Mouse (Mus musculus) layer of hippocampus, postnatal 36 days (tissue): ENCODE results near the gene Metrnl. TPM values are rescaled to one million over a fixed set of nuclear protein-coding genes. Genes with fewer than 3 reads are reported as not detected.
A peak's percentile ranks its signal among the peaks of the same experiment; 100 is the strongest.

Source experiments
- DNase-seq, 2 experiments: peaks; one replicate each; pipeline ENCODE4 v3.0.0; 2022
- total RNA-seq, 2 experiments: library from RNA; stranded (reverse); gene quantifications; 2 replicates each; pipeline ENCODE4 v1.2.3; 2021

Gene Metrnl
- total RNA-seq, 2 experiments from 2014 or later = 9.2 to 10.2 TPM

DNA sequence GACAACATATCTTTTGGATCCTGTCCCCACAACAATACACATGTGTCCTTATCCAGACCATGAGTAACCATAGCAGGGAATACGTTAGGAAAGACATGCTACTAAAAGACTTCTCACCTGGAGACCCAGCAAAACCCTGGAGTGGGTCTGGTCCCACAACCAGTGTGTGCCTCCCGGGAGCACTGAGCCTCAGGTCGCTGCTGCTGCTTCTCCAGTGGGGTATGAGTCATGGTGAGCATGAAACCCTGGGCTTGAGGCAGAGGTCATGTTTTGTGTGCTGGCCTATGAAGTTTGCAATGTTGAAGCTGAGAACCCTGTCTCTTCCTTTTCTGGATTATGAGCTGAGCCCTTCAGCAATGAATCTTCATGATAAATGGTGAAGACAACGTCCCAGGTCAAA, 15.3 kb upstream of the Metrnl start:
- DNase-seq = no peak

DNA sequence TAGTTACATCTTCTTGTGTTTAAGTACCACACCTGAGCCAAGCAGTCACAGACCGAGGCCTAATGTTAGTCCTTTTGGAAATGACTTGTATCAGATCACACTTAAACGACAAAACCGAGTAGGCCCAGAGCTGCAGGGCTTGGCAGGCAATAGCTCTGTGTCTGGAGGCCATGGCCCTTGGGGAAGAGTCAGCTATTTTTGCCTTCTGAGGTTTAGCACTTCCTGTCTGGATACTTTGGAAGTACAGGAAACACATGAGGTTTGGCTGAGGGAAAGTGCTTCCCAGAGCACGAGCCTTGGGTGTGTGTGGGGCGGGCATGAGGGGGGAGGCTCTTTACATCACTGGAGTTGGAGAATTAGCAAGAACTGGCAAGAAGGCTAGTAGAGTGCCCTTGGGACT, 14.7 kb upstream of the Metrnl start:
- no peak for DNase-seq

DNA sequence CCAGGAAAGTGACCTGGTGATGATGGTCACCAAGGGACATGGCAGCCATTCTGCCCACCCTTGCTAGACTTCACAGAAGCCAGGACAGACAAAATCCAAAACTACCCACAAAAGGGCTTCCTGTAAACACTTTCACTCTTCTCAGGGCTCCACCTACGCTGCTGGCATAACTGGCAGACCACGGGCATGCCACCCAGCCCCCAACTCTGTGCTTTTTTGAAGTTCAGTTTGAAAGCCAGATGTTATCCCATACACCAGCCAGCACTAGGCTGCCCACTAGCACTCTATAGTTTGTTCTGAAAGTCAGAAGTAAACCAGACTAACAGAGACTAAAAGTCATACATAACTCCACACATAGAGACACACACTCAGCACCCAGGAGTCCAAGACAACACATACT, 13.3 kb upstream of the Metrnl start:
- no peak for DNase-seq

DNA sequence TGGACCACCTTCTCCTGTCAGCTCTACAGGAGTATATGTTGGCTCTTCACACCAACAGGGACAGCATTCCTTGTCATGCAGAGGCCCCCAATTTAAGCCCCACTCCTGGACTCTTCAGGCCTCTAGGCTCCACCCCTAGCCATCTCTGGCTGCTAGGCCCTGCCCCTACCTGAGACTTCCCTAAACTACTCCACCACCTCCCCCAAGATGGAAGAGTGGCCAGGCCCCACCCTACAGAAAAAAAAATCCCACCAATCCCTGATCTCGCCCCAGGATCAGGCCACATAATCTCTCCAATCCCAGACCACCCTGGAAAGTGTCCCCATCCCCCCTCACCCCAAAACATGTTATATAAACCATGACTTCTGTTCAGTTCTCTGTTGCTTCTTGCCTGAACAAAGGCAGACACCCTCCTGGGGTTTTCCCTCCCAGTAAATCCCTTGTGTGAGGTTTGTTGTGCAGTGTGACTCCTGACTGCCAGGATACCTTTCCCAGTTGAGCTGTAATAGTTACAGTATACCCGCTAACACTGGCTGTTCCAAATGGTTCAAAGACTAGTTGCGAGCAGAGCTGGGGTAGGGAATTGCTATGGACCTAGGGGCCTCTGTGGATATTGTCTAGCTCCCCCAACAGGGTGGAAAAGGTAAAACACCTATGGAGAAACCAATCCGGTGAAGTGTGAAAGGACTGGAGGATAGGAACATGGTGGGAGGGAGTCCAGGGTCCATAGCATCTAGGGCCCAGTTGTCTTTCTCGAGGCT, 5.9 kb upstream of the Metrnl start:
- no peak for DNase-seq

DNA sequence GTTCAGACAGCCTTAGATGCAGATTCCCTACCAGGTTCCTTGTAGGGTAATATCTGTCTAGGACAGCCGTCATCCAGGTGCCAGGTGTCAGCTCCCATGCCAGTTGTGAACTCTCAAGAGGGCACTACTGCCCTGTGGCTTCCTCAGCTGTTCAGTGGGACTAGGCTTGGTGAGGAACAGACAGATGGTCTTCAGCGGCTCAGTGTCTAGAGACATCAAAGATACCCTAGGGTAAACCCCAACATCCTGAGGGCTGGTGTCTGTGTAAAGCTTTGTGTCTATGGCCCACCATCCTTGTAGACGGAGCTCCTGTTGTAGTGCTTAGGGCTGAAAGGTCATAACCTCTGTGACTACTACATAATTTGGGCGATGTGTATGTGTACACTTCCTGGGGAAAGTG, 4.1 kb upstream of the Metrnl start:
- no peak for DNase-seq

DNA sequence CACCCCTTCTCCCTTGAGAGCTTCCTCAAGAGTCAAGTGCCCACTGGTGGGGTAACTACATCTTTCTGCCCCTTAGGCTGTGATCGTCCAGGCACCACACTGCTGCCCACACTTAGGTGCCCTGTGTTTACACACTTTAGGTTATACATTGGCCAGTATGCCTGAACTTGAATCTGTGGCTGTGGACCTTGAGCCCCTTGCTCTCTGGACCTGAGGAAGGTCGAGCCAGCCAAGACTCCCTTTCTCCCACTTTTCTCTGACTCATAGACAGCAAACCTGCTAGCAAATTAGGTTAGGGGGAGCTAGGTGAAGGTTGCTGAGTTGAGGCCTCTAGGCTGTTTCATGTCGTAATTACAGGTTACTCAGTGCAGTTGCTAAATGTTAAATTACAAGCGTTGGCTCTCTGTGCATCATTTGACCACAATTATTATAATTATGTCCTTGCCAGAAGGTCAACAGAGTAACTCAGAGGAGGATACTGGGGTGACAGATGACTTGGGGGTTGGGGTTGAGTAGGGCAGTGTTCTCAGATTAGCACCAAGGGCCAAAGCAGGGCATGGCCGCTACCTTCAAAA, 2.9 kb upstream of the Metrnl start:
- DNase-seq = no peak

DNA sequence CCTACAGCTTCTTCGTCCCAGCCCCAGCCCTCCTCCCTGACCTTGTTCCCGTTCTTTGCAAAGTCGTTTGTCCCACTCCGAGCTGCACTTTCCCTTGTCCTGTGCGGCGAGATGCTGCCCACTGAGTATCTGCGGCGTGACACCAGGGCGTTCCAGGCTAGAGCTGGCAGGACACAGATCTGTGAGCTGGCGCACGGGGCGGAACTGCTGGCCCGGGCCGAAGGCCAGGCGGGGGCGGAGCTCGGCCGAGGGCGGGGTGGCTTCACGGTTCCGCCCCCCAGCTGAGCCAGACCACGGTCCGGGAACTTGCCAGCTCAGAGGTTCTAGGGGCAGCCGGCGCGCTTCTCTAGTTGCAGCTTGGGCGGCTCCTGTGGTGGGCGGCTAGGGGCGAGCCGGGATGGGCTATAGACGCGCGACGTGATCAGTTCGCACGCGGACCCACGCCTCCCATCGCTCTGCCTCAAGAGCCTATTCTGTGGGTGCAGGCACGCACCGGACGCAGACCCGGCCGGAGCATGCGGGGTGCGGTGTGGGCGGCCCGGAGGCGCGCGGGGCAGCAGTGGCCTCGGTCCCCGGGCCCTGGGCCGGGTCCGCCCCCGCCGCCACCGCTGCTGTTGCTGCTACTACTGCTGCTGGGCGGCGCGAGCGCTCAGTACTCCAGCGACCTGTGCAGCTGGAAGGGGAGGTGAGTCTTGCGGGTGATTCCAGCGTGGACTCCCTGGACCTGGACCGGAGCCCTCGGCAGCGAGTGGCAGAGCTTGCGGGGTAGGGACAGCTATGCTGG, 959 bp downstream of the Metrnl start:
- DNase-seq = peak; percentile 80 to 86

DNA sequence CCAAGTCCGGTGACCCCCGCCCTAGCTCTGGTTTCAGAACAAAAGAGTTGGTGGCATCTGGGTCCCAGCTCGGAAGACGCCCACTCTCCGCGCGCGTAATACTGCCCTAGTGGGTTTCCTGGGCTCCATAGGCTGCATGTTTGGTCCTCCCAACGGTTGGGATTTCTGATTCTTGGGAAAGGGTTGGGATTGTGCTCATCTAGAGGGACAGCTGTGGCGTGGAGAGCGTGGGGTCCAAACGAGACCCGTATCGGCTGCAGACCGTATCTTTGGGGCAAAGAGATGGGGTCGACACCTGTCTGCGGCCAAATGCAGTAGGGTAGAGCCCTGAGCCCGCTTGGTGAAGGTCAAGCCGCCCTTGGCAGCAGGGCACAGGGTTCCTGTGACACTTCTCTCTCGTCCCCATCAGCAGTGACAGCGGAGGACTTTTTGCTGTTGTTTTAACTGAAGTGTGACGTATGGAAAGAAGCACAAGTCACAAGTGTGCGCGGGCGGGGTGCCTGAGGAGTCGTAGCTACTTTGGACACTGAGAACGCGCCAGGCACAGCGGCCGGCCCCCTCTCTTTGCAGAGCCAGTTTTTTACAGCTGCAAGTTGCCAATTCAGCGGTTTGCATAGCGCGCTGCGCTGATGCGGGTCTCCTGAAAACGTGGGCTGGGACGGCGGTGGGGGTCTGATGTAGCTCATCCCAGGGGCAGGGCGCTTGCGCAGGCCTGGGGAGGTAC, 1.7 kb downstream of the Metrnl start:
- DNase-seq = peak; percentile 19 to 32

DNA sequence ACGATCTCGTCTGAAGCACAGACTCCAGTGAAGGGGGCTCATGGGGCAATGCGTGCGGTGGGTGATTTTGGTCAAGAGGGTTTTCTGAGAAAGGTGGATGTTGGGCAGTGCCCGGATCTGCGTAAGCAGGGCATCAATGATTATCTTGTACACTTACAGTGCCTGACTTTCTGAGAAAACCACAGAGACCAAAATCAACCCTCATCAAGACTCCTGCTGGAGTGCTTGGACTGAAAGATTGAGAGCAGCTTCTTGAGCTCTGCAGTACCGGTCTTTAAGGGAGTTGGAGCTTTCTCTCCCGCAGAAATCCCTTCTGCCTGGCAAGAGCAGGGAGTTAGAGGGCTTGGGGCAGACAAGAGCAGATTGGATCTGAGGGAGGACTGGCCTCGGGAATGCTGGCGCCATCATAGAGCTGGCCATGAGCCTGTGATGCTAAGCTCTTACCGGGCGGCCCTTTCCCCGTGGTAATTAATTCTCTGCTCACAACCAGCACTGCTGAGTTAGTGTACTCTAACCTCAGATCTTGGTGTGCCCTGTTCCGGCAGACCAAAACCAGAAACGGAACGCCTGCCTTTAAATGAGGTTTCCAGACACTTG, 2.4 kb downstream of the Metrnl start:
- DNase-seq = peak in 1 of 2 experiments; percentile 8

DNA sequence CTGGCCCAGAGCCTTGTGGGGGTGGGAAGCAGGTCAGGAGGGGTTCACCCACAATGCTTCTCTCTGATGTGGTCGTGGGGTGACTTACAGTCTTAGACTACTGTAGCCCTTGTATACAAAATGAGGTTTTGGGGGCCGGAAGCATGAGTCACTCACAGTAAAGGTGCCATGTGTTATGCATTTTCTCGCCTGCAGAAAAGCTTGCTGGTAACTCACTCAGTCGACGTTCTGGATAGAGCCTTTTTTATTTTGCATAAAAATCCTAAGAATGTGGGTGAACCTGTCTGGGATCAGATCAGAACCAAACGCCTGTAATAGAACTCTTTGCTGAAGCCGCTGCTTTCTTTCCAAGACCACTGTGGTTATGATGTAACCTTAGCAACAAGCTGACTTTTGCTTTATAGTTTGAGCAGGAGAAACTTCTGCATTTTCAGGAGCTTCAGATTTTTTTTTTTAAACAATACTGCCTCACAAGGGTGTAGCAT, 5.2 kb downstream of the Metrnl start:
- no peak for DNase-seq

DNA sequence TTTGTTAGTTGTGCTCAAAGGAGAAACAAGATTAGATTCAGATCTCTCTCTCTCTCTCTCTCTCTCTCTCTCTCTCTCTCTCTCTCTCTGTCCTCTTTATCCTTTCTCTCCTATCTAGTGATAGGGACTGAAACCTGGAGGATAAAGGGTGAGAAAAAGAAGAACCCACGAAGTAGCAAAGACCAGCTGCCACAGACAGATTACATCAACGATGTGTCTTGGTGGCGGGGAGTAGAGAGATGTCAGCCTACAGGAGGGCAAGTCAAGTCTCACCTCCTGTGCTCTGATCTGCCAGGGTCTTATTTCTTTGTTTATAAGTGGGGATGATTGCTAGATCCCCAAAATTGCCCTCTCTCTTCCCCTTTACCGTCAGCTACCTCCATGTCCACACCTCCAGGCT, 7.9 kb downstream of the Metrnl start:
- DNase-seq = no peak

DNA sequence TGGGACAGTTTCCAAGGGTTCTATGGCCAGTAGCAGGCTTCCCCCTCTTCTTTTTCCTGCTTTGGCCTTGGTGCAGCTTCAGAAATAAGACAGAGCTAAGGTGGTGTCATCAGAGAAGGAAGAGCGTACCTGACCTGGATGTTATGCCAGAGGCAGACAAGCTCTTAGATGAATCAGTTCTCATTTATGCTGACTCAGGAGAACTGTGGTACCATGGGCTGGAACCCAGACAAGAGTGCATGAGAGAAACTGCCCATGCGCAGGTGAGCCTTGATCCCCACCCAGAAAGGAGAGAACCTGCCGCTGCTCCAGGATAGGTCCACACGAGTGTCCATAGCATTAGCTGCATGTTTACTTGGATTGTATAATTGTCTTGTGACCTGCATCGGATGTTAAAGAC, 8.9 kb downstream of the Metrnl start:
- no peak for DNase-seq

DNA sequence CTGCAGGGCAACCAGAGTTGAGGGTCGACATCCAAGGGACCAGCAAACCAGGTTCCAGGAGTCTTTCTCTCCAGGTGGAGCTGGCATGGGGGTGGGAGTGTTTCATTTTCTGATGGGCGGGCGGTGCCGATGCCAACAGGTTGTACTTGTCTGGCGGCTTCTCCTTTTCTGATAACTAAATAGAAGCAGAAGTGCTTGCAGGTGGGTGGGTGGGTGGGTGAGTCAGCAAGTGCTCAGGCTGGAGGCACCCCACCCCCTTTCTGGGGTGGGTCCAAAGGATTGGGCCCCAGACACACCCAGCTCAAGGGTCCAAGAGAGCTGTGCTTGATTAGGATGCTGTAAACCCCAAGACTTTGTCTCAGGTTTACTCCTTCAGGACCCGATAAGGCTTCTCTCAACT, 11.6 kb downstream of the Metrnl start:
- no peak for DNase-seq

DNA sequence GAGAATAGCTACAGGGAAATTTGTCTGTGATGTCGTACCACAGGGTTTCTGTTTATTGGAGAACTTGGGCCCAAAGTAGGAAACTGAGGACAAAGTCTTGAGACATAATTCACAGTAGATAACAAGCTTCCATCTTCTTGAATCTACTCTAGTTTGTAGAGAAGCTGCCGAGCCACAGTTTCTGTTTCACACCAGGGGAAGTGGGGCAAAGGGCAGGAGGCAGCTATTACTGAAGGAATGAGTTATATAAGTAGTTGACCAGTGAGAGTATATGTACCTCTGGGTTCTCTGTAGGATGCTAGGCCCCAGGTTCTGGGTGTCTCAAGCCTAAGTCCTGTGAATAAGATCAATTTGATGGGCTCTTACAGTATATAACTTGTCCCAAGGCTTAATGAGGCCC, 12.2 kb downstream of the Metrnl start:
- no peak for DNase-seq

DNA sequence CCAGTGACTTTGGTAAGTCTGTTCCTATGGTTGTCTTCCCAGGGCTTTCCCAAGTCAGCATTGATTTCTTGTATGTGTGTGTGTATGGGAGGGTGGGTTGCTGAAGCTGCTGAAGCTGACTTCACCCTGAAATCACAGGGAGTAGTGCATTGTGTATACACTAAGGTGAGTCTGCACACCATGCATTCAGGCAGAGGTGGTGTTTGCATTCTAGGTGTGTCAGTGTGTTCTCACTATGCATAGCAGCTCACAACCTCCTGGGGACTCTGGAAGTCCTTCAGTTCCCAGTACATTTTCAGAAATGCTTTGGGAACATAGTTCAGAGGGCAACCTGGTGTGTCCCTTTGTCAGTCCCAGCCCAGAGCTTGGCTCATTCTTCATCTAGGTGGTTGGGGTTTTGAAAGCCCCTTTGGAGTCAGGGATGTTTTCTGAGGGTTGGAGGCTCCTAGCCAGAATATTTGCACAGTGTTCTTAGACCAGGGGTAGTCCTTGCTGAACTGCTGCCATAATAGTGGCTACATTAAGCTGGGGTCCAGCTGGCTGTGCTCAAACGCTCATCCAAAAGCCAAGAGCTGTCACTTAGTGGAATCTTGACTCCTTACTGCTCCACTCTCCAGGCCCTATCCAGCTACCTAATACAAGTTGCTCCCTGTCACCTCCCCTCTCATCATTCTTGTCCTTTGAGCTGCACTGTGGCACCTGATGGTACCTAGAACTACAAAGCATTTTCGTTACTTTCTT, 13.6 kb downstream of the Metrnl start:
- DNase-seq = no peak

DNA sequence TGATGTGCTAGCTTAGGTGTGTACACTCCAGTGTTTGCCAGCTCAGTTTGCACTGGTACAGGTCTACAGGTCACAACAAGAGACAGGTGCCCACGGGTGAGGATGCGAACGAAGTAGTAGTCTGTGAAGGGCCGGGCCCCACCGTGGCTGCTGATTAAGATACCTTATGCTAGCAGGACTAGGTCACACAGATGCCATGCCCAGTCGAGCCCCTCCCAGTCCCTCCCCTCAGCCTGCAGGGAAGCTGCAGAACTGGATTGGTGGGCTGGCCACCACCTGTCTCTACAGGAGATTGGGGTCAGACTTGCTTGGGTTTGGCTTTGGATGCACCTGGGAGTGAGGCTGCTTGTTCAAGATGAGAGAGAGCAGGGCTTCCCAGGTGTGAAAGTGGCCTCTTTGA, 16.4 kb downstream of the Metrnl start:
- no peak for DNase-seq

DNA sequence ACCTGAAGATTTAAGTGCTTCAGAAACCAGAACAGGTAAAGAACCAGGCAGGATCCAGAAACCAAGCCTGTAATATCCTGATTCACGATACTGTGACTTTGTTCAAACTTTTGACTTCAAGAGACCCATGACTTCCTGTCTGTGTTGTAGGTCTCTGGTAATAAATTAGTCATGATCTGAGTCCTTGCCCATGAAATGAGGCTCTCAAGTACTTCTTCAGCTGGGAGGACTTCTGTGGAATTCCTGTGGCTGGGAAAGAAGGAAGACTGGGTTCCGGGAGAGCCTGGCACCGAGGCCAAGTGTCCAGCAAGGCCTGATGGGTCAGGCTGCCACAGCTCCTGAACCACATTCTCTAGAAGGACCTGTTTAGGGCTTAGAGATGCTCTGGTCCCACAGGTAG, 19.4 kb downstream of the Metrnl start:
- DNase-seq = no peak

DNA sequence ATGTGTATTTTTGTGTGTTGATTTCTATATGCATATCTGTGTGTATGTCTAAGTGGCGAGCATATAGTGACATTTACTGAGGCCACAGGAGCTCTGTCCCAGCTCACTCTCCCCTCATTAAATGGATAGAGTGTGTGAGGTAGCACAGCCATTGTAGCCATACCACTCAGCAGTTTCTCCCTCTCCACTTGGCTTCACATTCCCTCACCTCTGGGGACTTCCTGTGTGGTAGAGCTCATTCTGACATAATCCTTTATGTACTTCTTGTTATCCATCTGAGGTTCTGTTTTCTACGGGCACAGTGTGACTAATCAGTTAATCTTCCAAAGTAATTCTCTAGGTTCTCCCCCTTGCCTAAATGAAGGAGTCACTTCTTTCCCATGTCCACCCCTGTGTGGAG, 21.1 kb downstream of the Metrnl start:
- no peak for DNase-seq

DNA sequence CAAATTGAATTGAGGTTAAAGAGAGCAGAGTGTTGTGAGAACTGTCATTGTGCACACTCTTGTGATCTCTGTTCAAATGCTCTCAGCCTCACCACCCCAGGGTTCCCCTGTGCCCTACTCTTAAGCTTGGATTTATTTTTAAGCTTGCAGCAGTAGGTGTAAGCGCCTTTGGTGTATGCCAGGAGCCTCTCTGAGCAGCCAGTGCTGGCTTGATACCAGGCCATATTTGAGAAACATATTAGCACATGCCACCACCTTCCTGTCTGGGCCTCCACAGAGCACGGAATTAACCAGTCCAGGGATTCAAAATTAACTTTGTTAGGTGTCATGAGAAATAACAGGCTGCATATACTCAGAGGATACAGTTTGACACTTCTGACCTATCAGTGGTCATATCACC, 25.3 kb downstream of the Metrnl start:
- DNase-seq = no peak

DNA sequence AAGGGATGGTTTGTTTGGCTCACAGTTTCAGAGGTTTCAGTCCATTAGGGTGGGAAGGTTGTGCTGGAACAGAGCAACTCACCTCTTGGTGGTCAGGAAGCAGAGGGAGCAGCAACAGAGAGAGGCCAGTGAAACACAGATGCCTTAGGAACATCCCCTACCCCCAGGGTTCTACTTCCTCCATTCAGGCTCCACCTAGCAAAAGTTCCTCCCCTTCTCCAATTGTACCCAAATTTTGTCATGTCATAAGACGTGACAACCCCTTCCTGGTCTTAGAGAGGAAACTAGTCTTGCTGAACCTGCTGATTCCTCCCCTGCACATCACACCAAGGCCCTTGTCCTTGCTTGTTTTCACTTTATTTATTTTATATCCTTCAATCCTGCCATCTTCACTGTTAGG, 32.8 kb downstream of the Metrnl start:
- DNase-seq = no peak

DNA sequence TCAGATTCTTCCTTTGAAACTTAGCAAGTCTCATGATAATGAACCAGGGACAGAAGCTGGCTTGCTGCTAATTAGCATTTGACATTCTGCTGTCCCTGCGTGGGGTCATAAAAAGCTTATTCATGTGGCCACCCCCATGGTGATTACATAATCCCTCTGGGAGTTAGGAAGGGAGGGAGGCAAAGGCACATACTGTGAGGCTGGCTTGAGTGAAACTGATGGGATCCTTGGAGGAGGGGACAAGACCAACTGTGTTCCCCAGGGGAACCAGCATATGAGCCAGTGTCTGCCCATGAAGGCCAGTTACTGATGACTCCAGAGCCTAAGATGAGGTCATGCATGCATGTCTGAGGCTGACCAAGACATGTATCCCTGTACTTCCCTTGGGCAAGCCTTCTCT, 33.5 kb downstream of the Metrnl start:
- DNase-seq = no peak

DNA sequence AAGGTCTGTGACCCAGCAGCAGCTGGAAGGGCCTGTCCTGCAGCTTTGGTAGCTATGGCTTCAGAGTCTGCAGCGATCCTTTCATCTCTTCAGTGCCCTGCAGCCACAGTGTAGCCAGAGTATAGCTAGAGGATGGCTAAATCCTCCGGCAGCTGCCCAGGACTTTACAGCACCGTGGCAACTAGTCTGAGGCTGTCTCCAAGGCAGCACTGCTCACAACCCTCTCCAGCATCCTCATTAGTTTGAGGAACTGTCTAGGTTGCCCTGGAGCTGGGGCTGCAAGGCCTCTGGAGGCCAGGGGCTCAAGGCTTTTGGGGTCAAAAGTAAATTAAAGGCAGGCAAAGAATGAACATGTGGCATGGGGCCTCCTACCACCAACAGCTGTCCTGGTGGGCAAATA, 37.3 kb downstream of the Metrnl start:
- no peak for DNase-seq
